Mouse (Mus musculus): ENCODE measurements around the gene Crx.
"Not testable (repeated sequence)": the region's sequence is repeated elsewhere in the genome, so short reads cannot be mapped to it uniquely, and the experiment has no call there.

The Crx gene

GRCm38 (mm10) chr7:15879756-15880155 is at the start of gene Crx:
TSS of gene Crx (minus strand) at chr7:15879968.
- no peak for DNase-seq (ENCODE audit: low read depth)

- peak; percentile 97 for DNase-seq (ENCODE audit: low read depth)
These were observed 42.5 kb upstream of the Crx start, which contains the start of gene Selenow for GRCm38 (mm10) chr7:15922220-15922773. TSS of gene Selenow (minus strand) at chr7:15922402.

GRCm38 (mm10) chr7:15921796-15922195 is 42.0 kb upstream of the Crx start:
- peak; percentile 87 for DNase-seq (ENCODE audit: low read depth)

- DNase-seq (ENCODE audit: low read depth): no peak
These were observed 41.0 kb upstream of the Crx start for GRCm38 (mm10) chr7:15920645-15921190.

GRCm38 (mm10) chr7:15919947-15920346 is 40.2 kb upstream of the Crx start:
- DNase-seq (ENCODE audit: low read depth): no peak

- no peak for DNase-seq (ENCODE audit: low read depth)
These were observed 38.6 kb upstream of the Crx start for GRCm38 (mm10) chr7:15918371-15918770.

GRCm38 (mm10) chr7:15916996-15917395 is 37.2 kb upstream of the Crx start:
- no peak for DNase-seq (ENCODE audit: low read depth)

- DNase-seq (ENCODE audit: low read depth): no peak
These were observed 36.5 kb upstream of the Crx start for GRCm38 (mm10) chr7:15916134-15916723.

- not testable (repeated sequence) for DNase-seq (ENCODE audit: low read depth)
These were observed 35.9 kb upstream of the Crx start for GRCm38 (mm10) chr7:15915695-15916094.

GRCm38 (mm10) chr7:15914751-15915150 is 35.0 kb upstream of the Crx start:
- no peak for DNase-seq (ENCODE audit: low read depth)

- DNase-seq (ENCODE audit: low read depth): peak; percentile 80
These were observed 34.5 kb upstream of the Crx start for GRCm38 (mm10) chr7:15914252-15914651.

GRCm38 (mm10) chr7:15912183-15912582 is 32.4 kb upstream of the Crx start:
- peak; percentile 89 for DNase-seq (ENCODE audit: low read depth)

- DNase-seq (ENCODE audit: low read depth): no peak
These were observed 30.8 kb upstream of the Crx start for GRCm38 (mm10) chr7:15910521-15910920.

GRCm38 (mm10) chr7:15907971-15908590 is 28.3 kb upstream of the Crx start:
- no peak for DNase-seq (ENCODE audit: low read depth)

GRCm38 (mm10) chr7:15906602-15907001 is 26.8 kb upstream of the Crx start:
- no peak for DNase-seq (ENCODE audit: low read depth)

GRCm38 (mm10) chr7:15905861-15906260 is 26.1 kb upstream of the Crx start:
- no peak for DNase-seq (ENCODE audit: low read depth)

- no peak for DNase-seq (ENCODE audit: low read depth)
These were observed 21.7 kb upstream of the Crx start for GRCm38 (mm10) chr7:15901366-15902048.

- DNase-seq (ENCODE audit: low read depth): no peak
These were observed 14.5 kb upstream of the Crx start for GRCm38 (mm10) chr7:15894251-15894650.

GRCm38 (mm10) chr7:15884127-15884526 is 4.4 kb upstream of the Crx start:
- DNase-seq (ENCODE audit: low read depth): no peak

GRCm38 (mm10) chr7:15882317-15882716 is 2.5 kb upstream of the Crx start, which contains the start of gene Crxos:
TSS of gene Crxos (plus strand) at chr7:15882617.
- no peak for DNase-seq (ENCODE audit: low read depth)

GRCm38 (mm10) chr7:15881831-15882230 is 2.1 kb upstream of the Crx start:
- DNase-seq (ENCODE audit: low read depth): no peak

GRCm38 (mm10) chr7:15881388-15881787 is 1.6 kb upstream of the Crx start:
- no peak for DNase-seq (ENCODE audit: low read depth)

GRCm38 (mm10) chr7:15864104-15864503 is 15.7 kb downstream of the Crx start:
- no peak for DNase-seq (ENCODE audit: low read depth)
